Mouse (Mus musculus): ENCODE results near the gene Usp31.

The Usp31 gene

GRCm38 (mm10) chr7:121677105-121677753, 29.8 kb downstream of the Usp31 start:
- in situ Hi-C loops (cut with MboI; ENCODE audit: low sequenced_read_pairs) = no loop called here

- in situ Hi-C loops (cut with MboI; ENCODE audit: low sequenced_read_pairs) = no loop called here
Observed at GRCm38 (mm10) chr7:121660705-121661104, 46.3 kb downstream of the Usp31 start.

DNA sequence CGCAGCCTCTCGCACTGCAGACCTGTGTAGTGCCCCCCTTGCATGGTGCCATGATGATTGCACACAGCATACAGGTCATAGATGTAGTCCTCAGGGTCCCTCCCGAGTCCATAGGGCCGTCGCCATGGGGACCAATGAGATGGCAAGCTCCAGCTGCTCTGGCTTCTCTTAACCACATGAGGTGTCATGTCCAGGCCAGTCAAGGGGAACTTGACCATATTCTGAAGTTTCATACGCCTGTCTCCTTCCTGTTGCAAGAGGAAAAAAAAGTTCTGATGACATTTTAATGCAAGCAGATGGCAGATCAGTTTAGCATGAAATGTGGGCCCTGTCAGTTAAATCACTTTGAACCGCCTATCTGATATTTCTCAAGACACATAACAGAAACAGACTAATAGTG, 48.2 kb downstream of the Usp31 start:
- in situ Hi-C loops (cut with MboI; ENCODE audit: low sequenced_read_pairs) = no loop called here

DNA sequence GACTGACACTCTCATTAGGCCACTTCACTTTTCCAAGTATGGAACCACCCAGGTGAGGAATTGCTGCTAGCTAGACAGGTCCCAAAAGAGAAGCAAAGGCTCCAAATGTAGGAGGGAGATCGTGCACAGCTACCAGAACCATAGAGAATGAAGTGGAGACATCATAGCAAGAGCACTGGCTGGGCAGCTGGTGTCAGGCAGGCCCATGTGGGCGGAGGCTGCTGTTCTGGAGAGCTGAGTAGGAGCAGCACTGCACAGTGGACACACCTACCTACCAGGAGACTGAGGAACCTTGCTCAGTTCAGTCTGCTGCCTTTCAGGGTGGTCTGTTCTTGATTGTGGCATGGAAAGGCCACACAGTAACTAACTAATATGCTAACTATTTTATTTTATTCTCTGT, 52.4 kb downstream of the Usp31 start:
- in situ Hi-C loops (cut with MboI; ENCODE audit: low sequenced_read_pairs) = no loop called here

- in situ Hi-C loops (cut with MboI; ENCODE audit: low sequenced_read_pairs) = no loop called here
Observed at GRCm38 (mm10) chr7:121652629-121653028, 54.4 kb downstream of the Usp31 start.

- in situ Hi-C loops (cut with MboI; ENCODE audit: low sequenced_read_pairs) = no loop called here
Observed at GRCm38 (mm10) chr7:121650724-121651123, 56.3 kb downstream of the Usp31 start.

GRCm38 (mm10) chr7:121640998-121641762, 65.9 kb downstream of the Usp31 start:
- in situ Hi-C loops (cut with MboI; ENCODE audit: low sequenced_read_pairs) = no loop called here

GRCm38 (mm10) chr7:121636732-121637131, 70.3 kb downstream of the Usp31 start:
- in situ Hi-C loops (cut with MboI; ENCODE audit: low sequenced_read_pairs) = no loop called here

DNA sequence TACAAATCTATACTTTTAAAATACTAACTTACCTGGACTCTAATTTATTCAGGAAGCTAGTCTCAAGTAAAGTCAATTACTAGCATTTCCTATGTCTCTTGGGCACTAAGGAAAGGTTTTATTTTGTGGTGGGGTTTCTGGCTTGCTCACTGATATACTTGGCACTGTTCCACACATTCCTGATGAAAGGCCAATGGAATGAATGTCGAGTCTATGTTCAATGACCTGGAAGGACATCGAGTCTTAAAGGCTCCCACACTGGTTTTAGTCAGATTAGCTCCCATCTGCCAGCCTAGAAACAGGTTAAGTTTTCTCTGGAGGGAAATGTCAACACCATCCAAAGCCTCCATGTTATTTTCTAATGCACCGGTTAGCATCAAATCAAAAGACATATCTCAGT, 72.8 kb downstream of the Usp31 start:
- in situ Hi-C loops (cut with MboI; ENCODE audit: low sequenced_read_pairs) = no loop called here

GRCm38 (mm10) chr7:121622835-121623420, 84.1 kb downstream of the Usp31 start:
- in situ Hi-C loops (cut with MboI; ENCODE audit: low sequenced_read_pairs) = no loop called here

DNA sequence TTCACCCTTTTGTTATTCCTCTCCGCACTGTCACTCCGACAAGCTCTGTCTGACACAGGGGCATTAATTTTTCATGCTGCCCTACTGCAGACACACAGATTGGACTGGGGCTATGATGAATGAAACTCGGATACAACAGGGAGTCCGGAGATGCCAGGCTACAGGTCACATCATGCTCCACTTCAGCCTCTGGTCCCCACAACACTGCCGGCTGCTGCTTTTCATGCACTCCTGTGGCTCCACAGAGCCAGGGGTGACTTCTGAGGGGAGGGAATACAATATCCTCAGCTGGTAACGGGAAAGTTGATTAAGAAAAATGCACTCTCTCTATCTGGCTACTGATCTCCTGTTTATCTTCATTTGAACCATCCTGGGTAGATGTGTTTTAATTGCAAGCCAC, 84.6 kb downstream of the Usp31 start:
- in situ Hi-C loops (cut with MboI; ENCODE audit: low sequenced_read_pairs) = no loop called here

DNA sequence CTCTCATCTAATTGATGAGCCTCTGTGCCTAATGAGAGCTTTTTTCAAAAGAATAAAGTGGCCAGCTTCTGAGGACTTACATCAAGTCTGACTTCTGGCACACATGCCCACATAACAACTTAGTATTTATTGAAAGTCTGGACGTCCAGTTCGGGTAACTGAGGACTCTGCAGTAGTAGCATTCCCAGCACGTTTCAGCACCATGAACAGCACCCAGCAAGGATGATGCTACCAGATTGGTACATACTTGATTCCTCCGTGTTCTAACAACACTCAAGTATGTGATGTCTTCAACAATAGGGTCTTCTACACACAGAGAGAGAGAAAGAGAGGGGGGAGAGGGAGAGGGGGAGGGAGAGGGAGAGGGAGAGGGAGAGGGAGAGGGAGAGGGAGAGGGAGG, 105.4 kb downstream of the Usp31 start:
- in situ Hi-C loops (cut with MboI; ENCODE audit: low sequenced_read_pairs) = no loop called here

- in situ Hi-C loops (cut with MboI; ENCODE audit: low sequenced_read_pairs) = no loop called here
Observed at GRCm38 (mm10) chr7:121596401-121596800, 110.7 kb downstream of the Usp31 start.

- in situ Hi-C loops (cut with MboI; ENCODE audit: low sequenced_read_pairs) = no loop called here
Observed at GRCm38 (mm10) chr7:121595496-121595895, 111.6 kb downstream of the Usp31 start.

DNA sequence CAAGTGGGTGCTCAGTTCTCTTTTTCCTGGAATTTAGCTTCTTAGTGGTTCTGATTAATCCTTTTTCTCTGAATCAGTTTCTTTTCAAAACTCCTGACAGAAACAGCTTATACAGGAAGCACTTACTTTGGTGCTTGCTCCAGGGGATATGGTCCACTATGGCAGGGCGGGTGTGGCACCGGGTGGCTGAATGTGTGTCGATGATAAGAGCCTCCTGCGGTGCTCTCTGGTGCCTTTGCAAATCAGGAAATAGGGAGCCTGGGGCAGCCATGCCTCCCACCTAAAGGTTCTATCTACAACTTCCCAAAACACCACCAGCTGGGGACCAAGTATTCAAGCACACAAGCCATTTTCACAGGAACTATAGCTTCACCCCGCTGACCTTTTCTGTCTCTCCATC, 112.0 kb downstream of the Usp31 start:
- in situ Hi-C loops (cut with MboI; ENCODE audit: low sequenced_read_pairs) = no loop called here

DNA sequence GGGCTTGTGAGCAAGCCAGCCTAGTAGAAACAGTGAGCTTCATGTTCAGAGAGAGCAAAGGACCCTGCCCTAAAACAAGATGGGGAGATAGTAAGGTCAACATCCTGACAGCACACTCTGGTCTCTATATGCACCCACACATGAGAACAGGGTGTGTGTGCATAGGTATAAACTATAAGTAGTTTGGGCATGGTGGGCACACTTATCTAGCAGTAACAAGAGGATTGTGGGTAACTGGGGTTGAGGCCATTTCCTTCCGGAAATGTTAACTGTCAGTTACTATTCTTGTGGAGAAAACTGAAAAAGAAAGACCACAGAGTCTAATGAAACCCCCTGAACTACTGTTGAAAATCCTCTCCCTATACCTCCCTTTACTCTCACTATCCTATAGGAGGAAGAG, 112.4 kb downstream of the Usp31 start:
- in situ Hi-C loops (cut with MboI; ENCODE audit: low sequenced_read_pairs) = no loop called here

Measured in CH12F3 (cell line).